Mouse (Mus musculus) bone marrow, adult 2 months (tissue): ENCODE measurements around the gene G6pc2.

Source experiments
- CTCF ChIP-seq: fragments of 200-500 bp; IDR thresholded peaks from 2 replicates; pipeline ENCODE4 v1.5.1; 2011; ENCODE audit warnings: low read length, control low read depth; ENCODE audit not compliant: control insufficient read depth, insufficient read depth
- POLR2A ChIP-seq: fragments of 200-500 bp; IDR thresholded peaks from 2 replicates; pipeline ENCODE4 v1.6.1; 2011; ENCODE audit warnings: low read depth, mild to moderate bottlenecking, control low read depth, low read length, borderline replicate concordance; ENCODE audit not compliant: control insufficient read depth

GRCm38 (mm10) chr2:69247081-69247480 lies 36.2 kb downstream of the G6pc2 start:
- TF ChIP-seq CTCF, result no peak
- no peak for TF ChIP-seq POLR2A
